Mouse (Mus musculus): ENCODE measurements at regions not wholly inside any gene's neighbourhood (a gene's known extent, or its start where the extent isn't known, plus 50 kb on each side); places are given as distances from the start of the nearest gene placed in this dataset.

DNA sequence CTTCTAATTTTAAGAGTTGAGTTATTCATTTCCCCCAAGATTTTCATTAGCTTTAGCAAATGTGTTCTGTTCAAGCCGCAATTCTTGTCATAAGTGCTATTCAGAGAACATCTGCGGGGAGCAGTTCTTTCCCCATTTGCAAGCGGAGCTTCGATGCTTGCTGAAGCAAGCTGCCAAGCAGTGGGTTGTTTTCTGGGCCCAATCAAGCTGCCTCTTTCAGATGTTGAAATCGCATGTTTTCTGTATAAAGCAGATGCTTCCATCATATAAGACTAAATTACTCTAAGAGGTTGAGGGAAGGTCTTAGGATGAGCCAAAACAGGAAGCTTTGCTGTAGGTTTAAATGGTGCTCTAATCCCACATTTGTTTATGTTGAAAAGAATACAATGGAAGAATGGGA is 547.4 kb downstream of the Abca13 start:
- no peak for ATAC-seq (ENCODE audit: low FRiP score, low read depth)
- WGBS, result 91% methylated on average over 5 of the region's 5 CpGs
- Histone ChIP-seq H3K4me1 (no peaks in the 10 kb centered on the region), H3K9me3 (no peaks in the 10 kb centered on the region), H3K36me3 (no peaks in the 10 kb centered on the region), H3K27me3 (no peaks in the 10 kb centered on the region), H3K27ac (replicated peaks) (no peak overlapping the region), H3K4me2 (replicated peaks) (no peak overlapping the region), H3K9ac (replicated peaks) (no peak overlapping the region), H3K4me3 (no peak overlapping the region)

- Histone ChIP-seq H3K27ac (replicated peaks) (no peak overlapping the region), H3K9me3 (no peaks in the 10 kb centered on the region), H3K4me3 (no peak overlapping the region), H3K4me1 (no peaks in the 10 kb centered on the region), H3K36me3 (no peaks in the 10 kb centered on the region), H3K9ac (replicated peaks) (no peak overlapping the region), H3K4me2 (replicated peaks) (no peak overlapping the region), H3K27me3 (no peaks in the 10 kb centered on the region)
- no peak for ATAC-seq (ENCODE audit: low FRiP score, low read depth)
- WGBS, result 92% methylated on average over 8 of the region's 8 CpGs
Observed at GRCm38 (mm10) chr11:9780240-9780901, 588.6 kb downstream of the Abca13 start.

DNA sequence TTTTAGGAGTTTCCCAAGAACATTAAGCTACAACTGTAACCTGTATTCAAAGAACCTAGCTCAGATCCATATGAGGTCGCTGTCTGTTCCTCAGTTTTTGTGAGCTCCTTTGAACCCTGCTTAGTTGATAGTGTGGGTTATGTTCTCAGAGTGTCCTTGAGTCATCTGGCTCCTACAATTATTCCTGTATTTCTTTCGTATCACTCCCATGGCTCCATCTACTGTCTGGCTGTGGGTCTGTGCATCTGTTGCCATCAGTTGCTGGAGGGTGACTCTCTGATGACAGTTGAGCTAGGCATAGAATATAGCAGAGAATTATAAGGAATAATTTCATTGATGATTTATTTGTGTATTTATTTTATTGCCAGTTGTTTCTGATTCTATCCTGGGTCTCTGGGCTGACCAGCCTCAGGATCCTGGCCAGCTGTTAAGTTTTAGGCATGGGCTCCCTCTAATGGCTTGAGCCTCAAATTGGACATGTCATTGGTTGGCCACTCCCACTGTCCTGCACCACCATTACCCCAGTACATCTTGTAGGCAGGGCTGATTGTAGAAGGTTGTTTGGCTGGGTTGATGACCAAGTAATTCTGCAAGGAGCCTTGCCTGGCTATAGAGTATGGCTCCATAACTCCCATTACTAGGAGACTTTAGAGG is 601.6 kb downstream of the Abca13 start:
- Histone ChIP-seq H3K9ac (replicated peaks) (no peak overlapping the region), H3K27me3 (no peaks in the 10 kb centered on the region), H3K4me2 (replicated peaks) (no peak overlapping the region), H3K36me3 (no peaks in the 10 kb centered on the region), H3K4me1 (no peaks in the 10 kb centered on the region), H3K9me3 (no peaks in the 10 kb centered on the region), H3K27ac (replicated peaks) (no peak overlapping the region), H3K4me3 (no peak overlapping the region)
- WGBS, result 91% methylated on average over 2 of the region's 2 CpGs
- ATAC-seq (ENCODE audit: low FRiP score, low read depth), result 0 out of 2 replicates have a peak, but pooled peaks have one; percentile 27

- Histone ChIP-seq H3K4me2 (replicated peaks) (no peak overlapping the region), H3K27me3 (no peaks in the 10 kb centered on the region), H3K27ac (replicated peaks) (no peak overlapping the region), H3K36me3 (no peaks in the 10 kb centered on the region), H3K4me1 (no peaks in the 10 kb centered on the region), H3K9me3 (no peaks in the 10 kb centered on the region), H3K9ac (replicated peaks) (no peak overlapping the region), H3K4me3 (no peak overlapping the region)
- ATAC-seq (ENCODE audit: low FRiP score, low read depth), result no peak
Observed at GRCm38 (mm10) chr11:9839636-9840035, 647.9 kb downstream of the Abca13 start.

- WGBS, result 75% methylated on average over 2 of the region's 2 CpGs
- no peak overlapping the region for H3K9ac ChIP-seq (replicated peaks)
- no peak overlapping the region for H3K4me2 ChIP-seq (replicated peaks)
- H3K36me3 ChIP-seq, result no peaks in the 10 kb centered on the region
- H3K4me1 ChIP-seq, result no peaks in the 10 kb centered on the region
- H3K27me3 ChIP-seq, result no peaks in the 10 kb centered on the region
- no peaks in the 10 kb centered on the region for H3K9me3 ChIP-seq
- no peak overlapping the region for H3K27ac ChIP-seq (replicated peaks)
- H3K4me3 ChIP-seq, result no peak overlapping the region
- ATAC-seq (ENCODE audit: low FRiP score, low read depth), result no peak
Observed at GRCm38 (mm10) chr11:9868454-9869130, 676.9 kb downstream of the Abca13 start.
